Mouse (Mus musculus): Measurements from ENCODE around the gene Zfp771.
"Not testable (repeated sequence)": the region's sequence is repeated elsewhere in the genome, so short reads cannot be mapped to it uniquely, and the experiment has no call there.

Gene Zfp771

GRCm38 (mm10) chr7:127217901-127218642 lies 26.0 kb upstream of the Zfp771 start:
- no peak for ATAC-seq (ENCODE audit: low TSS enrichment)

GRCm38 (mm10) chr7:127218670-127219069 lies 25.4 kb upstream of the Zfp771 start:
- ATAC-seq (ENCODE audit: low TSS enrichment), result no peak

GRCm38 (mm10) chr7:127220440-127220839 lies 23.6 kb upstream of the Zfp771 start:
- no peak for ATAC-seq (ENCODE audit: low TSS enrichment)

- ATAC-seq (ENCODE audit: low TSS enrichment), result no peak
Measured at GRCm38 (mm10) chr7:127223106-127223505, 21.0 kb upstream of the Zfp771 start.

GRCm38 (mm10) chr7:127223515-127224478 lies 20.3 kb upstream of the Zfp771 start:
- ATAC-seq (ENCODE audit: low TSS enrichment), result no peak

GRCm38 (mm10) chr7:127224616-127225015 lies 19.5 kb upstream of the Zfp771 start:
- ATAC-seq (ENCODE audit: low TSS enrichment), result no peak

GRCm38 (mm10) chr7:127225147-127225995 lies 18.7 kb upstream of the Zfp771 start:
- peak; percentile 62; the same call in 1 of the 2 replicates for ATAC-seq (ENCODE audit: low TSS enrichment)

- ATAC-seq (ENCODE audit: low TSS enrichment), result peak; percentile 45; the same call in 1 of the 2 replicates
Measured at GRCm38 (mm10) chr7:127228615-127229303, 15.3 kb upstream of the Zfp771 start.

- no peak for ATAC-seq (ENCODE audit: low TSS enrichment)
Measured at GRCm38 (mm10) chr7:127231376-127231775, 12.7 kb upstream of the Zfp771 start.

- ATAC-seq (ENCODE audit: low TSS enrichment), result no peak
Measured at GRCm38 (mm10) chr7:127231826-127232621, 12.1 kb upstream of the Zfp771 start.

- peak; percentile 89 for ATAC-seq (ENCODE audit: low TSS enrichment)
Measured at GRCm38 (mm10) chr7:127232622-127233367, 11.3 kb upstream of the Zfp771 start, which contains the start of the genes Zfp553 and Sept1. Gene Zfp553 (plus strand): TSS chr7:127233061. Gene Sept1 (minus strand): TSS chr7:127233130.

- ATAC-seq (ENCODE audit: low TSS enrichment), result peak; percentile 22
Measured at GRCm38 (mm10) chr7:127233368-127233749, 10.7 kb upstream of the Zfp771 start.

GRCm38 (mm10) chr7:127233765-127234164 lies 10.3 kb upstream of the Zfp771 start:
- ATAC-seq (ENCODE audit: low TSS enrichment), result no peak

- no peak for ATAC-seq (ENCODE audit: low TSS enrichment)
Measured at GRCm38 (mm10) chr7:127234777-127235176, 9.3 kb upstream of the Zfp771 start.

GRCm38 (mm10) chr7:127243361-127243867 lies 660 bp upstream of the Zfp771 start:
- no peak for ATAC-seq (ENCODE audit: low TSS enrichment)

- ATAC-seq (ENCODE audit: low TSS enrichment), result peak; percentile 41; the same call in 1 of the 2 replicates
Measured at GRCm38 (mm10) chr7:127244658-127245510, 810 bp downstream of the Zfp771 start.

- not testable (repeated sequence) for ATAC-seq (ENCODE audit: low TSS enrichment)
Measured at GRCm38 (mm10) chr7:127250511-127250910, 6.4 kb downstream of the Zfp771 start.

- no peak for ATAC-seq (ENCODE audit: low TSS enrichment)
Measured at GRCm38 (mm10) chr7:127252414-127252813, 8.3 kb downstream of the Zfp771 start.

Measured in frontal cortex, adult (tissue).